Mouse (Mus musculus) G1E (cell line): ENCODE measurements around the gene Ank3. TPM values are rescaled to one million over a fixed set of nuclear protein-coding genes. Genes with fewer than 3 reads are reported as not detected.

Experiments
- ATAC-seq: 2 replicates; pipeline ENCODE4 v1.8.0; 2016; ENCODE audit warnings: mild to moderate bottlenecking; ENCODE audit not compliant: insufficient number of reproducible peaks, poor library complexity, low FRiP score, severe bottlenecking; ENCODE audit errors: extremely low read depth
- DNase-seq: peaks from one replicate; pipeline ENCODE4 v3.0.0; 2012; ENCODE audit warnings: low spot score
- H3K27me3 ChIP-seq: 2 replicates; pipeline ENCODE4 v1.6.1; 2012; ENCODE audit warnings: mild to moderate bottlenecking, low read length, inconsistent platforms; ENCODE audit not compliant: insufficient read depth
- H3K36me3 ChIP-seq: replicated peaks from 2 replicates; pipeline ENCODE3; 2012; ENCODE audit warnings: mild to moderate bottlenecking, inconsistent platforms
- H3K4me1 ChIP-seq: 2 replicates; pipeline ENCODE4 v1.6.1; 2012; ENCODE audit warnings: low read depth, low read length, inconsistent platforms, mixed read lengths; ENCODE audit not compliant: insufficient read depth
- H3K4me3 ChIP-seq: 2 replicates; pipeline ENCODE4 v1.5.1; 2012; ENCODE audit warnings: low read depth, mild to moderate bottlenecking, inconsistent platforms, low read length, moderate library complexity, mixed read lengths
- H3K9me3 ChIP-seq: replicated peaks from 2 replicates; pipeline ENCODE4 v1.6.1; 2012; ENCODE audit warnings: inconsistent platforms
- CTCF ChIP-seq: IDR thresholded peaks from 2 replicates; pipeline ENCODE4 v1.5.1; 2012; ENCODE audit warnings: low read depth, low read length, inconsistent platforms, mixed read lengths
- GATA1 ChIP-seq: IDR thresholded peaks from 2 replicates; pipeline ENCODE4 v1.6.1; 2012; ENCODE audit warnings: borderline replicate concordance, low read length, inconsistent platforms, mixed read lengths
- GATA2 ChIP-seq: IDR thresholded peaks from 2 replicates; pipeline ENCODE4 v1.6.1; 2012; ENCODE audit warnings: low read depth, low read length, inconsistent platforms, borderline replicate concordance
- POLR2AphosphoS5 ChIP-seq: IDR thresholded peaks from 2 replicates; pipeline ENCODE4 v1.6.1; 2012; ENCODE audit warnings: low read depth, low read length, inconsistent platforms; ENCODE audit not compliant: insufficient replicate concordance
- TAL1 ChIP-seq: conservative IDR thresholded peaks from 2 replicates; pipeline ENCODE4 v1.6.1; 2012; ENCODE audit warnings: low read depth, low read length, inconsistent platforms, mixed read lengths
- polyA plus RNA-seq: library from polyadenylated mRNA; stranded (reverse); fragments of >175 nt; gene quantifications from 2 replicates; pipeline ENCODE4 v1.2.3, GENCODE M21; 2012
- total RNA-seq, 2 experiments: library from RNA; stranded (forward) in 1 of 2; stranded (reverse) in 1 of 2; fragments of 200-1000 nt in 1 of 2; fragments of >200 nt in 1 of 2; fragmentation: Nextera tagmentation in 1 of 2; gene quantifications; 2 replicates each; pipeline ENCODE4 v1.2.3; 2014 to 2017

Ank3 gene
- total and polyA plus RNA-seq, 3 experiments: 0.98 TPM; not detected in 2

DNA sequence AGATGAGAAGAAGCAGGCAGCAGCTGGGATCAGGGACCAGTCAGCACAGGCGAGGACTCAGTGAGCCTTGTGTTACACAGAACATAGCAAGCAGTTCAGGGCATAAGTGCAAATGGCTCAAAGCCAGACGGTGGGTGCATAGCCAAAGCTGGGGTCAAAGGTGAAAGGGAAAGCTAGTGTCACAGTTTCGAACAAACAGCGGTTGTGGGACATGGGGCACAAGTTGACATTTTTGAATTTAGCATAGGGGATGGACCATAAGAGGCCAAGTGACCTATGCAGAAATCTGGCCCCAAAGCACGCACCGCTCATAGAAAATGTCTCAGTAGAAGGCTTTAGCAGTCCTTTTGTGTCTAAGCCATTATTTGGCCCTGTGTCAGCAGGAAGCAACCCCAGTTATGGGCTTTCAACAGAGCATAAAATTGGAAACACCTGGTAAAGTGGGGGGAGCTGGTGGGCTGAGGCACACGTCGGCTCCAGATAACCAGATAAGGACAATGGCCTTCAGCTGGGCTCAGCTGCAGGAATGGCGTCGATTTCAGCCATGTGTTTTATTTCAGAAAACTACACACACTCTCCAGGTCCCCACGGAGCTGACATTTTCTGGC, 185.4 kb downstream of the Ank3 start:
- TF ChIP-seq POLR2AphosphoS5 (no peak), TAL1 (no peak), CTCF (no peak)
- Histone ChIP-seq H3K36me3 (no peaks in the 10 kb centered on the region), H3K4me1 (no peaks in the 10 kb centered on the region), H3K9me3 (peaks cover 63% of the 10 kb centered on the region), H3K27me3 (no peaks in the 10 kb centered on the region), H3K4me3 (no peak overlapping the region)
- DNase-seq (no peak), ATAC-seq (no peak)

DNA sequence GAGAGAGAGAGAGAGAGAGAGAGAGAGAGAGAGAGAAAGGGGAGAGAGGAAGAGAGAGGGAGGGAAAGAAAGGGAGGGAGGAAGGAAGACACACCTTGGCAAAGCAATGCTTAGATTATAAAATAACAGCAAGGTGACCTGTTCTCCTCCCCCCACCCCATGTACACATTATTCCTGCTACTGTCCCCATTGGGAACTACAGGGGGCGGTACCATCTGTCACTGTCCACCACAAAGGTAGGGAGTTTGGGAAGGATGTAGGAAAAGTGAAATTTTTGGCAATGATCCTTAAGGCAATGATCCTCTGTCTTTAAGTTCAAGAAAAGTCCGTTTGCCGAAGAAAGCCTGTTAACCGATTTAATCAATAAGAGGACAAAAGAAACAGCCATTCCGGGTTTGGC, 186.0 kb downstream of the Ank3 start:
- Histone ChIP-seq H3K36me3 (no peaks in the 10 kb centered on the region), H3K4me3 (no peak overlapping the region), H3K9me3 (peaks cover 63% of the 10 kb centered on the region), H3K4me1 (no peaks in the 10 kb centered on the region), H3K27me3 (no peaks in the 10 kb centered on the region)
- no peak for DNase-seq
- no peak for ATAC-seq
- TF ChIP-seq POLR2AphosphoS5 (no peak), TAL1 (no peak), CTCF (no peak), GATA1 (no peak), GATA2 (no peak)

DNA sequence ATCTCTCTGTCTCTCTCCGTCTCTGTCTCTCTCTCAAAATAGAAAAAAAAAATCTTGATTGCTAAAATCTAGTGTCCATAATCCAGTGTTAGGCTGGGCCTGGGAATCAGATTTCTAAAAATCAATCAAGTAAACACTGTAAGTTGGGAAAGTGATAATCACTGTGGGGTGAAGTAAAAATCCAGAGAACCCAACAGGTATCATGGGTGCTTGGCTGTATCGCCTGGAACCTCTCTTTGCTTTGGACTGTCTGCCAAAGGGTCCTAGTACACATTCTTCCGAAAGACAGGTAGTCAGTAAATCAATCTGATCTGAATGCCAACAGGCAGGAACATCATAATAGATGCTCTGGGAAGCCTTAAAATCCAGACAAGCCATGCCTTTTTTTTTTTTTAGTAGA, 186.7 kb downstream of the Ank3 start:
- H3K36me3 ChIP-seq: no peaks in the 10 kb centered on the region

DNA sequence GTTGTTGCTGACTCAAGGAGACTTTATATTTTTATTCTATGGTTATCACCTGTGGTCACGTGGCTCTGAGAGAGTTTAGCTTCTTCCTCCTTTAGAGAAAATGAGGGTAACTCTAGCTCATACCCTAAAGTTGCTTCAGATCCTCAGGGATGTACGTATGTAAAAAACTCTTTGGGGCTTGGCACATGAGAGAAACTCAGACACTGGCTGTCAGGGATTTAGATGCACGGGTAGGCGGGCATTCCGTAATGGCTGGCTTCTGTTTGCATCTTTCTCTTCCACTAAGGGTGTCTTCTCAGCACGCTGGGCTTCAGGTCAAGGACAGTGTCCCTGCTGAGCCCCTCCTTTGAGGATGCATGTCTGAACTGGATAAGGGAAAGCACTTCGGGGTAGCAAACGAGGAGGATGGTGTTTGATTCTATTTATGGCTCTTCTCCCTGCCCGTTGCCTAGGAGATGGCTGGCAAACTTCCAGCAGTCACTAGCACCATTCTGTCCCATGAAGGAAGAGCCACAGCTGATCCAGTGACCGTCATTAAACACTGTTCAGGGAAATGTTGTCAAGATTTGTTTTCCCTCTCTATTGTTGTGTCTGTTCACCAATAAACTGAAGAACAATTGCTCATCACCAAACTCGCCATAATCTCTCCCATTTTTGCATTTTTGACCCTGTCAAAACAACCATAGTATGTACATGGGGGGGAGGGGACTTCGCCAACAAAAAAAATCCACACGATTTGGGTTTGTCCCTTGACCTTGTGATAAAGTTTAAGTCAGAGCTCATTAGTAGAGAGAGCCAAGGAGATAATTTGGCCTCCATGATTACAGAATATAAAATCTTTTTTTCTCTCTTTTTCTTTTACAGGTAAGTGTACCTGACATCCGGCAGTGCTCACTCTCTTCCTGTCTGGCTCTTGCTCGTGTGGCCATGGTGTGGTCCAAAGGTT, 195.9 kb downstream of the Ank3 start:
- DNase-seq (no peak), ATAC-seq (no peak)
- TF ChIP-seq POLR2AphosphoS5: no peak
- TF ChIP-seq GATA2: no peak
- no peak for TF ChIP-seq CTCF
- no peak for TF ChIP-seq TAL1
- no peak for TF ChIP-seq GATA1

More for the DNA sequence above, 186.7 kb downstream of the Ank3 start:
- Histone ChIP-seq H3K27me3 (no peaks in the 10 kb centered on the region), H3K4me3 (no peak overlapping the region), H3K9me3 (peaks cover 65% of the 10 kb centered on the region), H3K4me1 (no peaks in the 10 kb centered on the region)
- ATAC-seq (no peak), DNase-seq (no peak)
- TF ChIP-seq CTCF (no peak), GATA2 (no peak), POLR2AphosphoS5 (no peak), TAL1 (no peak), GATA1 (no peak)

DNA sequence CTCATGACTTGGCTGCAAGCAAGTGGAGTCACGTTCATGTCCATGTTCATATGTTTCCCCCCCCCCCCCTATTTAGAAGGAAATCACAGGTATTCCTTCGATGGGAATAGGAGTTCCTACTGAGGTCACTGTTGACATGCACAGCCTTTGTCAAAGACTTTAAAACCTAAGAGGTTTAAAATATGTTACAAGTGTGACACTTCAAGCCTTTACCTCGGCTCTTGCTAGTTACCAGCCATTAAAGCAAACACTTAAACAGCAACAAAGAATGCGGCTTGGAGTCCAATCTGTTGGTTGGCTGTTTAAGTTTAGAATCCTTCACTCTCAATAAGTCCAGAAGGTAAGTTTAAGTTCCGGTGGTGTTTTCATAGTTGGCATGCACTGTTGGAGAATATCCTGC, 196.9 kb downstream of the Ank3 start:
- TF ChIP-seq GATA2 (no peak), TAL1 (no peak), CTCF (no peak), POLR2AphosphoS5 (no peak), GATA1 (no peak)
- H3K4me1 ChIP-seq: no peaks in the 10 kb centered on the region
- H3K4me3 ChIP-seq: no peak overlapping the region
- DNase-seq (no peak), ATAC-seq (no peak)
- H3K9me3 ChIP-seq: peaks cover 45% of the 10 kb centered on the region
- H3K27me3 ChIP-seq: no peaks in the 10 kb centered on the region
- H3K36me3 ChIP-seq: no peaks in the 10 kb centered on the region

More for the DNA sequence above, 195.9 kb downstream of the Ank3 start:
- no peaks in the 10 kb centered on the region for H3K27me3 ChIP-seq
- H3K9me3 ChIP-seq: peaks cover 44% of the 10 kb centered on the region
- H3K4me1 ChIP-seq: no peaks in the 10 kb centered on the region
- no peaks in the 10 kb centered on the region for H3K36me3 ChIP-seq
- no peak overlapping the region for H3K4me3 ChIP-seq

DNA sequence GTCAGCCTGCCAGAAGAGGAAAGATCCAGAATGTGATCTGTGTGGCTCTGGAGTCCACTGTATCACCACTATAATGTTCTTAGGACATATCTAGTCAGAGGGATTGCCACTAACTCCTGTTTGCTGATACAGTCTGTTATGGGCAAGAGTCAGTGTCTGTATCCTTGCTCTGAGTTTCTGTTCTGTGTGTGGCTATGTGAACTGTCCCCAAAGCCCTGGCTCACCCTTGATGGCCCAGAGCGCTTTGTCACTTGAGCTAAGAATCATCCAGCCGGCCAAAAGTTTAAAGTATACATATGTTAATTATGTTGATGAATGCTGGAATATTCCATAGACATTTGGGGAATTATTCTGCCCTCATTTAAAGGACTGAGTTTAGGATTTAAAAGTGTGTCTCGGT, 202.9 kb downstream of the Ank3 start:
- no peak for DNase-seq
- no peaks in the 10 kb centered on the region for H3K27me3 ChIP-seq
- no peaks in the 10 kb centered on the region for H3K36me3 ChIP-seq
- TF ChIP-seq GATA2 (no peak), TAL1 (no peak), POLR2AphosphoS5 (no peak), CTCF (no peak), GATA1 (no peak)
- no peak for ATAC-seq
- H3K4me3 ChIP-seq: no peak overlapping the region
- H3K4me1 ChIP-seq: no peaks in the 10 kb centered on the region
- peaks cover 58% of the 10 kb centered on the region for H3K9me3 ChIP-seq
